Mouse (Mus musculus): ENCODE data around the gene Usp54.

DNA sequence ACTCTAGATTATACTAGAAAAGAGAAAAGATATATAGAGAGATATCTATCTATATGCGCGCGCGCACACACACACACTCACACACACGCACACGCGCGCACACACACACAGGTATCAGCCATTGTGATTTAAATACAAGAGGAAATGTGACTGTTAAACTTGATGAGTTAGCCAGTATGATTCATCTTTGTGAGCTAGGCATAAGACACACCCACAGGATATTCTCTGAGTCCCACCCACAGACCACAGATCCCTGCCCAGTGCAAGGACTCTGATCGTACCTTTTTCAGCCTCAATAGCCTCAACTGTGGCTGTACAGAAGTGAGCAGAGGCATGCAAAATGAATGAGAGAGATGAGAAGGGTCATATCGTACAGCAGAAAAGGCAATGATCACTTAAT, 137.9 kb downstream of the Usp54 start:
- TF ChIP-seq GATA1 (IDR thresholded peaks at IDR 0.05; ENCODE audit: low read length) (no peak), TAL1 (IDR thresholded peaks at IDR 0.05; ENCODE audit: low read length) (no peak)
